Mouse (Mus musculus): ENCODE measurements at regions not wholly inside any gene's neighbourhood (a gene's known extent, or its start where the extent isn't known, plus 50 kb on each side); places are given as distances from the start of the nearest gene placed in this dataset.

GRCm38 (mm10) chr4:33798654-33799053 is 125.7 kb upstream of the Cnr1 start:
- TF ChIP-seq JUND (IDR thresholded peaks at IDR 0.05; ENCODE audit: low read depth, low read length) = no peak
- TF ChIP-seq USF1 (IDR thresholded peaks at IDR 0.05; ENCODE audit: low read depth, low read length) = no peak
- TF ChIP-seq CTCF (IDR thresholded peaks at IDR 0.05 in 2 of 3, conservative IDR thresholded peaks at IDR 0.05 in 1 of 3; ENCODE audit: control insufficient read depth in 1 of 3, insufficient read depth in 1 of 3, low read depth in 2 of 3, low read length in 3 of 3, poor library complexity in 1 of 3, severe bottlenecking in 1 of 3) = no peak
- no peak for TF ChIP-seq RCOR1 (IDR thresholded peaks at IDR 0.05; ENCODE audit: low read depth, low read length)
- no peak for TF ChIP-seq MAX (IDR thresholded peaks at IDR 0.05; ENCODE audit: low read length)
- no peak for TF ChIP-seq SIN3A (IDR thresholded peaks at IDR 0.05; ENCODE audit: low read length)
- TF ChIP-seq GABPA (IDR thresholded peaks at IDR 0.05; ENCODE audit: low read depth, low read length) = no peak
- no peak for TF ChIP-seq POLR2A (IDR thresholded peaks at IDR 0.05; ENCODE audit: control insufficient read depth in 1 of 2, insufficient read depth in 1 of 2, low read depth in 1 of 2, low read length in 2 of 2, poor library complexity in 1 of 2)
- TF ChIP-seq UBTF (IDR thresholded peaks at IDR 0.05; ENCODE audit: borderline replicate concordance, insufficient read depth, low read depth, low read length) = no peak
- no peak for TF ChIP-seq KAT2A (conservative IDR thresholded peaks at IDR 0.05; ENCODE audit: low read depth, low read length)
- no peak for TF ChIP-seq NRF1 (IDR thresholded peaks at IDR 0.05; ENCODE audit: insufficient read depth, low read depth, low read length, poor library complexity, severe bottlenecking)
- no peak for TF ChIP-seq POLR2AphosphoS2 (IDR thresholded peaks at IDR 0.05; ENCODE audit: low read length)
- TF ChIP-seq GATA1 (IDR thresholded peaks at IDR 0.05; ENCODE audit: low read depth, low read length) = no peak
